Mouse (Mus musculus) intestine, embryonic 14.5 days (tissue): Measurements from ENCODE around the gene Ift43. TPM values are rescaled to one million over a fixed set of nuclear protein-coding genes. Genes with fewer than 3 reads are reported as not detected.

Source experiments
- ATAC-seq: fragments of 200-750 bp; cut with Nextera tagmentation; replicated peaks from 2 replicates; pipeline ENCODE4 v1.8.0; 2017; ENCODE audit warnings: low read depth, moderate number of reproducible peaks, moderate TSS enrichment, moderate library complexity; ENCODE audit not compliant: low FRiP score, low TSS enrichment
- DNase-seq: peaks from one replicate; pipeline ENCODE4 v3.0.0-alpha.2; 2018; ENCODE audit warnings: low spot score
- H3K27ac ChIP-seq: fragments of 300-500 bp; sonication (generic); 2 replicates; pipeline ENCODE4 v1.5.1; 2014; ENCODE audit warnings: low read depth, mild to moderate bottlenecking, control low read depth
- H3K27me3 ChIP-seq: fragments of 300-500 bp; sonication (generic); replicated peaks from 2 replicates; pipeline ENCODE4 v1.6.1; 2014; ENCODE audit warnings: low read length, control low read depth; ENCODE audit not compliant: control insufficient read depth, insufficient read depth
- H3K36me3 ChIP-seq: fragments of 300-500 bp; sonication (generic); 2 replicates; pipeline ENCODE4 v1.6.1; 2014; ENCODE audit warnings: low read length, control low read depth; ENCODE audit not compliant: control insufficient read depth, insufficient read depth
- H3K4me1 ChIP-seq: fragments of 300-500 bp; sonication (generic); replicated peaks from 2 replicates; pipeline ENCODE4 v1.6.1; 2014; ENCODE audit warnings: low read length, control low read depth, mixed read lengths; ENCODE audit not compliant: control insufficient read depth, insufficient read depth
- H3K4me2 ChIP-seq: fragments of 300-500 bp; sonication (generic); 2 replicates; pipeline ENCODE4 v1.6.1; 2014; ENCODE audit warnings: low read length
- H3K4me3 ChIP-seq: fragments of 300-500 bp; sonication (generic); 2 replicates; pipeline ENCODE4 v1.5.1; 2014; ENCODE audit warnings: low read depth, low read length, control low read depth, mixed read lengths
- H3K9ac ChIP-seq: fragments of 300-500 bp; sonication (generic); 2 replicates; pipeline ENCODE4 v1.6.1; 2014; ENCODE audit warnings: mild to moderate bottlenecking, low read length
- H3K9me3 ChIP-seq: fragments of 300-500 bp; sonication (generic); 2 replicates; pipeline ENCODE4 v1.6.1; 2016; ENCODE audit warnings: low read length, control low read depth; ENCODE audit not compliant: control insufficient read depth
- WGBS: fragments of 180-500 bp; shearing (Covaris S2); extraction: QIAGEN DNeasy Blood & Tissue Kit; methylation state at CpG from one replicate; pipeline ENCODE4 v1.1.7; 2014; 5-methylcytosine and 5-hydroxymethylcytosine counted together
- polyA plus RNA-seq: library from polyadenylated mRNA; unstranded; fragments of >200 nt; fragmentation: Nextera tagmentation; extraction: Ambion mirVana; gene quantifications from 2 replicates; pipeline ENCODE4 v1.2.1, GENCODE M21; 2014

Gene Ift43
- polyA plus RNA-seq, 1 experiment from 2014 or later: 81.5 TPM

- no peak for DNase-seq
- H3K9ac ChIP-seq: no peak overlapping the region
- H3K4me1 ChIP-seq: no peaks in the 10 kb centered on the region; the same call in 1 of the 2 replicates
- H3K4me2 ChIP-seq: no peak overlapping the region
- H3K4me3 ChIP-seq: no peak overlapping the region
- ATAC-seq: no peak
- H3K27ac ChIP-seq: no peak overlapping the region
- no peaks in the 10 kb centered on the region for H3K9me3 ChIP-seq
- H3K36me3 ChIP-seq: no peaks in the 10 kb centered on the region
- WGBS: 54% methylated on average over 6 of the region's 6 CpGs
- 0 out of 2 replicates have a peak, but pooled peaks cover 4% of the 10 kb centered on the region for H3K27me3 ChIP-seq
Measured at GRCm38 (mm10) chr12:86173314-86173713, 91.0 kb downstream of the Ift43 start.

DNA sequence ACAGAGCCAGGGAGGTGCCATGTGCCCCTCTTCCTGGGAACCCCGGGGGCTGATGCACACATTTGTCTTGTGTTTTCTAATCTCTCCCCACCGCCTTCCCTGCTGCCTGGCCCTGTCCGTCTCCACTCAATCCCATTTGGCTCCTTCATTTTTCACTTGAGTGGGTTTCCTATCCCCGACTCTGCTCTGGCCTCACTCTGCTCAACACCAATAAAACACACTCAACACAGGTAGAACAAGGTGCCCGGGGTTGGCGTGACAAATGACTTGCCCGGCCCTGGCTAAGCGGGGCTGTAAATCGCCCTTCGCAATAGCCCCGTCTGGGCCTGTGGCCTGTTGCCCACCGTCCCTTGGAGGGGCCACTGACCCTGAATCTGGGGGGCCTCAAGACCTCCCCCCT lies 92.0 kb downstream of the Ift43 start:
- 74% methylated on average over 12 of the region's 12 CpGs for WGBS
- Histone ChIP-seq H3K27ac (no peak overlapping the region), H3K9ac (no peak overlapping the region), H3K4me1 (no peaks in the 10 kb centered on the region; the same call in 1 of the 2 replicates), H3K9me3 (no peaks in the 10 kb centered on the region), H3K36me3 (no peaks in the 10 kb centered on the region), H3K27me3 (0 out of 2 replicates have a peak, but pooled peaks cover 4% of the 10 kb centered on the region), H3K4me3 (no peak overlapping the region), H3K4me2 (no peak overlapping the region)
- DNase-seq: no peak
- ATAC-seq: no peak

GRCm38 (mm10) chr12:86175476-86175942 lies 93.2 kb downstream of the Ift43 start:
- 26% methylated on average over 12 of the region's 12 CpGs for WGBS
- Histone ChIP-seq H3K27ac (no peak overlapping the region), H3K4me3 (no peak overlapping the region), H3K27me3 (0 out of 2 replicates have a peak, but pooled peaks cover 4% of the 10 kb centered on the region), H3K9me3 (no peaks in the 10 kb centered on the region), H3K4me2 (no peak overlapping the region), H3K36me3 (no peaks in the 10 kb centered on the region), H3K4me1 (no peaks in the 10 kb centered on the region; the same call in 1 of the 2 replicates), H3K9ac (no peak overlapping the region)
- DNase-seq (no peak), ATAC-seq (no peak)

DNA sequence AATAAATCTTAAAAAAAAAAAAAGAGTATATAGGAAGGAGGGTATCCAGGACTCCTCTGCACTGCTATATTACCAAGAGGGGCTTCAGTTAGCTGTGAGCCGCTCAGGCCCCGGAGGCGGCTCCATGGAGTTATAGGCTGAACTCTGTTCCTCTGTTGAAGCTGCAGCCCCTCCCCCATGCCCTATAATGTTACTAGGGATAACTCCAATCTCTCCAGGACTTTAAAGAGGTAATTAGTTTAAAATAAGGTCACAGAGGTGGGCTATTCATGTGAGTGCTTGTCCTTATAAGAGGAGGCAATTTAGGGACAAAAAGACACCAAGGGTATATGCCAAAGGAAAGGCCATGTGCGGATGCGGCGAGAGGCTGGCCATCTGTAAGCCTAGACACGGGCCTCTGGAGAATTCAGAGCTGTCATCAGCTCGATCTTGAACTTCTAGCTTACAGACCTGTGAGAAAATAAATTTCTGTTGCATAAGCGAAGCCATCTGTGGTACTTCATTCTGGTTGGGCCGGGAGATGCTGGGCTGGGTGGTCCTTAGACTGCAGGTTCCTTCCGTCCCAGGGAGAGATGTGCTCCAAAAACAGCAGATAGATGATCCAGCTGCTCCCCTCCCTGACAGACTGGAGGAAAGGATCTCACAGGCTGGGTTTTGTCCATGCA lies 94.5 kb downstream of the Ift43 start:
- H3K9ac ChIP-seq: no peak overlapping the region
- no peaks in the 10 kb centered on the region for H3K36me3 ChIP-seq
- H3K27ac ChIP-seq: no peak overlapping the region
- no peak for DNase-seq
- WGBS: 77% methylated on average over 11 of the region's 11 CpGs
- H3K4me1 ChIP-seq: no peaks in the 10 kb centered on the region; the same call in 1 of the 2 replicates
- H3K4me3 ChIP-seq: no peak overlapping the region
- no peak overlapping the region for H3K4me2 ChIP-seq
- H3K9me3 ChIP-seq: no peaks in the 10 kb centered on the region
- 0 out of 2 replicates have a peak, but pooled peaks cover 4% of the 10 kb centered on the region for H3K27me3 ChIP-seq
- no peak for ATAC-seq

DNA sequence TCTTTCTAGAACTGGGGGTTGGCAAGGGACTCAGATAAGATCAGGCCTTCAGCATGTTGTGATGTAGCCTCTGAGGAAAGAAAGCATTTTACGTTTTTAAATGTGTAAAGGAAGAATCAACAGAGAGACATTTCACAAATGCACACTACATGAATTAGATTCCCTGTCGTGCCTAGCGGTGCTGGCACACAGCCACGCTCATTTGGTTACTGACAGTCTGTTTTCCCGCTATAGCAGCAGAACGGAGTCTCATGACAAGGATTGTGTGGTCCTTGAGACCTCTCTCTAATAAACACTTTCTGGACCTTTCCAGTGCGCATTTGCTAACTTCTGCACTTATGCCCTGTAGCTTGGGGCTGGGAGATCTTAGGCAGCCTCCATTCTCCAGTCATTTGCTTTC lies 96.9 kb downstream of the Ift43 start:
- Histone ChIP-seq H3K4me3 (no peak overlapping the region), H3K9ac (no peak overlapping the region), H3K36me3 (no peaks in the 10 kb centered on the region), H3K27ac (no peak overlapping the region), H3K4me2 (no peak overlapping the region), H3K27me3 (0 out of 2 replicates have a peak, but pooled peaks cover 4% of the 10 kb centered on the region), H3K4me1 (no peaks in the 10 kb centered on the region; the same call in 1 of the 2 replicates), H3K9me3 (no peaks in the 10 kb centered on the region)
- DNase-seq (no peak), ATAC-seq (no peak)
- WGBS: 56% methylated on average over 7 of the region's 7 CpGs

GRCm38 (mm10) chr12:86181320-86181751 lies 99.0 kb downstream of the Ift43 start:
- 27% methylated on average over 8 of the region's 8 CpGs for WGBS
- Histone ChIP-seq H3K4me2 (no peak overlapping the region), H3K27me3 (no peaks in the 10 kb centered on the region), H3K4me1 (no peaks in the 10 kb centered on the region), H3K9me3 (no peaks in the 10 kb centered on the region), H3K4me3 (no peak overlapping the region), H3K27ac (no peak overlapping the region), H3K36me3 (no peaks in the 10 kb centered on the region), H3K9ac (no peak overlapping the region)
- DNase-seq (no peak), ATAC-seq (no peak)

- H3K4me1 ChIP-seq: no peaks in the 10 kb centered on the region
- WGBS: 33% methylated on average over 2 of the region's 2 CpGs
- H3K9me3 ChIP-seq: no peaks in the 10 kb centered on the region
- H3K4me3 ChIP-seq: no peak overlapping the region
- no peak overlapping the region for H3K27ac ChIP-seq
- no peak overlapping the region for H3K4me2 ChIP-seq
- H3K36me3 ChIP-seq: no peaks in the 10 kb centered on the region
- ATAC-seq (no peak), DNase-seq (no peak)
- no peak overlapping the region for H3K9ac ChIP-seq
- H3K27me3 ChIP-seq: 0 out of 2 replicates have a peak, but pooled peaks cover under 1% of the 10 kb centered on the region
Measured at GRCm38 (mm10) chr12:86181879-86182278, 99.5 kb downstream of the Ift43 start.

GRCm38 (mm10) chr12:86182414-86182813 lies 100.1 kb downstream of the Ift43 start:
- H3K27me3 ChIP-seq: 0 out of 2 replicates have a peak, but pooled peaks cover 4% of the 10 kb centered on the region
- no peak for DNase-seq
- no peaks in the 10 kb centered on the region for H3K36me3 ChIP-seq
- no peak overlapping the region for H3K9ac ChIP-seq
- no peaks in the 10 kb centered on the region for H3K4me1 ChIP-seq
- 85% methylated on average over 1 of the region's 1 CpGs for WGBS
- no peak overlapping the region for H3K4me3 ChIP-seq
- no peaks in the 10 kb centered on the region for H3K9me3 ChIP-seq
- no peak overlapping the region for H3K4me2 ChIP-seq
- no peak overlapping the region for H3K27ac ChIP-seq
- ATAC-seq: no peak

DNA sequence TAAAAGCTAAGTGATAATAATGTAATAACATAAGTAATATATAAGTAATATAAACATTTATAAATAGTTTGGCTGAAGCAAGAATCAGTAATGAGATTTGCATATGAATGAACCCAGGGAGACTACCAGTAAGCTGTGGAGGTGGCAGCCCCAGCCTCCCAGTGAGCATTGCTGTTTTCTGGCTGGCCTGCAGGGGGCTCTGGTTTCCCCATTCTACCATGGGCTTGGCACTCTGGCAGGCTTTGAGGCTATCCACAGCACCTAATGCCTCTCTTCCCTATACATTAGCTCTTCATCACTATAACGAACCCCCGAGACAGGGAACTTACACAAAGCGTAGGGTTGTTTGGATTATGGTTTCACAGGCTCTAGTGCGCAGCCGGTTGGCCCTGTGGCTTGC lies 105.8 kb downstream of the Ift43 start:
- H3K9ac ChIP-seq: no peak overlapping the region
- WGBS: 36% methylated on average over 5 of the region's 5 CpGs
- ATAC-seq (no peak), DNase-seq (no peak)
- no peak overlapping the region for H3K4me2 ChIP-seq
- H3K4me3 ChIP-seq: no peak overlapping the region
- no peaks in the 10 kb centered on the region for H3K9me3 ChIP-seq
- H3K4me1 ChIP-seq: 0 out of 2 replicates have a peak, but pooled peaks cover 6% of the 10 kb centered on the region
- H3K27ac ChIP-seq: no peak overlapping the region
- 0 out of 2 replicates have a peak, but pooled peaks cover 8% of the 10 kb centered on the region for H3K27me3 ChIP-seq
- H3K36me3 ChIP-seq: no peaks in the 10 kb centered on the region
